Comparison of ENCODE assay signal across 20 mouse cellular contexts in the genomic region with DNA sequence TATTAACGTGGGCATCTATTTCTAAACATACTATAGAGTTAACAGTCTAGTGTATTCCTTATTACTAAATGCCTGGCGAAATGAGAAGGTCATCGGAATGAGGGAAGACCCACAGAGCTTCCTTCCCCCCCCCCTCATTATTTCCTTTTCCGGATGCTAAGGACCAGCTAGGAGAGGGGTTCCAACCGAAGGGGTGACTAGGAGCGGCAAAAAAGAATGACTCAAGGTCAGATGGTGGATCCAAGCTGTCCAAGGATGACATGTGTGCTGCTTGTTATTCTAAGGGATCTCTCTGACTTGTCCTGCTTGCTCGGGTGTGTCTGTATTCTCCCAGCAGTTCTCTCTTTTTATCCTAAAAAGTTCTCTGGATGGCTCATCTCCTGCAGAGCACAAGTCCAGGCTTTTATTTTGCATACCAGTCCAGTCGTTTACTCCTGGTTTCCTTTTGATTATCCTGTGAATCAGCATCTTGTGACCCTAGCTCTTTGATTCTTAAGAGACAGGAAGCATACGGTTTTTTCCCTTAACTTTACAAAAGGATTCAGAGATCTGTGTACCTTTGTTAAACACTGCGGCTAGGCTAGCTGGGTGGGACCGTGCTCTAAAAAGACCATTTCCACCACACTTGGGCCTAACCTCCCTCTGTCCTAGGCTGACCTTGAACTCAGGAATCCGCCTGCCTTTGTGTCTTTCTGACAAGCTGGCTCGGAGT.
DNase-seq lines count a peak whose midpoint lies in the region; ATAC-seq lines count a peak whose summit lies in the region.
"Had no signal": no experiment of that assay in that cellular context is flagged by ENCODE, and none has a peak within 500 bp of the region (broad histone marks: within the 10 kb centered on the region; RNA-seq: fewer than 3 reads in every experiment).

No protein-coding gene starts in this region.

- ATAC-seq in lung, embryonic 16.5 days (ENCODE audit: low read depth) = peak; percentile 47; the same call in 1 of the 2 replicates
- ATAC-seq: forebrain, embryonic 15.5 days had no signal

- H3K4me3 ChIP-seq in heart, embryonic 10.5 days = no peak overlapping the region
- H3K4me3 ChIP-seq in lung, embryonic 16.5 days (ENCODE audit: low read length) = no peak overlapping the region
- no peak overlapping the region for H3K4me3 ChIP-seq in brown adipose tissue, adult 24 weeks (ENCODE audit: insufficient read depth, low read depth, low read length)
- H3K4me3 ChIP-seq: embryonic facial prominence, embryonic 10.5 days; forebrain, embryonic 15.5 days; hindbrain, embryonic 15.5 days; layer of hippocampus, adult 2 months; midbrain, embryonic 12.5 days had no signal

- 64% methylated on average over 13 of the region's 13 CpGs for WGBS in heart, embryonic 10.5 days
- 52% methylated on average over 13 of the region's 13 CpGs for whole genome bisulfite sequencing in lung, embryonic 16.5 days

- H3K27ac ChIP-seq in heart, embryonic 10.5 days = 0 out of 2 replicates have a peak overlapping the region, but pooled peaks have one; percentile 16
- peak overlapping the region; percentile 59 for H3K27ac ChIP-seq in lung, embryonic 16.5 days (ENCODE audit: low read length)
- H3K27ac ChIP-seq in brown adipose tissue, adult 24 weeks (replicated peaks; ENCODE audit: low read depth, low read length) = peak overlapping the region; percentile 52
- H3K27ac ChIP-seq: embryonic facial prominence, embryonic 10.5 days; forebrain, embryonic 15.5 days; hindbrain, embryonic 15.5 days; layer of hippocampus, adult 2 months; midbrain, embryonic 12.5 days had no signal

- H3K4me1 ChIP-seq in heart, embryonic 10.5 days = peaks cover 10% of the 10 kb centered on the region
- no peaks in the 10 kb centered on the region; the same call in 1 of the 2 replicates for H3K4me1 ChIP-seq in lung, embryonic 16.5 days (replicated peaks; ENCODE audit: control insufficient read depth, insufficient read depth, low read length)
- no peaks in the 10 kb centered on the region; the same call in 1 of the 2 replicates for H3K4me1 ChIP-seq in brown adipose tissue, adult 24 weeks (ENCODE audit: control insufficient read depth, insufficient read depth, insufficient read length, low read length)
- H3K4me1 ChIP-seq: embryonic facial prominence, embryonic 10.5 days; forebrain, embryonic 15.5 days; hindbrain, embryonic 15.5 days; midbrain, embryonic 12.5 days had no signal

- H3K9ac ChIP-seq in lung, embryonic 16.5 days (ENCODE audit: low read length) = no peak overlapping the region
- H3K9ac ChIP-seq: forebrain, embryonic 15.5 days; hindbrain, embryonic 15.5 days; midbrain, embryonic 12.5 days had no signal

- H3K9me3 ChIP-seq in heart, embryonic 10.5 days = no peaks in the 10 kb centered on the region
- no peaks in the 10 kb centered on the region for H3K9me3 ChIP-seq in lung, embryonic 16.5 days (ENCODE audit: control insufficient read depth, low read length)
- H3K9me3 ChIP-seq: embryonic facial prominence, embryonic 10.5 days; forebrain, embryonic 15.5 days; hindbrain, embryonic 15.5 days; midbrain, embryonic 12.5 days had no signal

- peaks cover 24% of the 10 kb centered on the region; the same call in 1 of the 2 replicates for H3K36me3 ChIP-seq in heart, embryonic 10.5 days
- H3K36me3 ChIP-seq in lung, embryonic 16.5 days (ENCODE audit: control insufficient read depth, insufficient read depth, low read length) = no peaks in the 10 kb centered on the region
- H3K36me3 ChIP-seq: embryonic facial prominence, embryonic 10.5 days; forebrain, embryonic 15.5 days; hindbrain, embryonic 15.5 days; midbrain, embryonic 12.5 days had no signal

- H3K27me3 ChIP-seq in heart, embryonic 10.5 days (ENCODE audit: insufficient read depth, poor library complexity, severe bottlenecking) = no peaks in the 10 kb centered on the region
- H3K27me3 ChIP-seq in lung, embryonic 16.5 days (ENCODE audit: control insufficient read depth, insufficient read depth, low read depth, low read length) = no peaks in the 10 kb centered on the region
- H3K27me3 ChIP-seq: forebrain, embryonic 15.5 days; hindbrain, embryonic 15.5 days; midbrain, embryonic 12.5 days had no signal

- DNase-seq in heart, embryonic 10.5 days (ENCODE audit: low spot score) = no peak
- DNase-seq in heart, adult 18-20 months = no peak
- DNase-seq in lung, postnatal 4 days = no peak
- peak; percentile 99 for DNase-seq in ES-CJ7 (ENCODE audit: low read depth, low spot score)
- DNase-seq in thymus, postnatal 25 days = no peak
- DNase-seq: adrenal gland, postnatal 36 days; cerebellum, adult 11 months; cerebellum, postnatal 10 days; gastrocnemius, postnatal 10 days; kidney, adult 8-10 months; kidney, postnatal 14 days; layer of hippocampus, postnatal 36 days; thymus, adult 2 months had no signal

- no peak overlapping the region for H3K4me2 ChIP-seq in lung, embryonic 16.5 days (ENCODE audit: low read depth, low read length)
- H3K4me2 ChIP-seq: forebrain, embryonic 15.5 days; hindbrain, embryonic 15.5 days; midbrain, embryonic 12.5 days had no signal
